Mouse (Mus musculus) macrophage (primary cell): ENCODE data around the gene Fcer2a. TPM values are rescaled to one million over a fixed set of nuclear protein-coding genes. Genes with fewer than 3 reads are reported as not detected.
A peak's percentile ranks its signal among the peaks of the same experiment; 100 is the strongest.

Source experiments
- H3K27ac ChIP-seq: fragments of 350-480 bp; formaldehyde crosslinking; 2 replicates; pipeline ENCODE4 v1.9.0; 2021
- H3K36me3 ChIP-seq: fragments of 350-480 bp; formaldehyde crosslinking; 2 replicates; pipeline ENCODE4 v1.9.0; 2021; ENCODE audit errors: inconsistent target
- H3K4me3 ChIP-seq: fragments of 350-480 bp; formaldehyde crosslinking; 2 replicates; pipeline ENCODE4 v1.9.0; 2021; ENCODE audit errors: inconsistent target
- H3K79me2 ChIP-seq: fragments of 350-480 bp; formaldehyde crosslinking; 2 replicates; pipeline ENCODE4 v1.9.0; 2021; ENCODE audit errors: inconsistent target
- WGBS: methylation state at CpG from one replicate; pipeline ENCODE4 v1.1.7; 2026; ENCODE audit warnings: inconsistent platforms; ENCODE audit not compliant: missing documents; 5-methylcytosine and 5-hydroxymethylcytosine counted together
- polyA plus RNA-seq: library from polyadenylated mRNA; stranded (reverse); fragments of 250-400 nt; gene quantifications from 3 replicates; pipeline ENCODE4 v1.2.4, GENCODE M21; 2018; ENCODE audit warnings: inconsistent platforms

The Fcer2a gene
- polyA plus RNA-seq, 1 experiment from 2014 or later: not detected

DNA sequence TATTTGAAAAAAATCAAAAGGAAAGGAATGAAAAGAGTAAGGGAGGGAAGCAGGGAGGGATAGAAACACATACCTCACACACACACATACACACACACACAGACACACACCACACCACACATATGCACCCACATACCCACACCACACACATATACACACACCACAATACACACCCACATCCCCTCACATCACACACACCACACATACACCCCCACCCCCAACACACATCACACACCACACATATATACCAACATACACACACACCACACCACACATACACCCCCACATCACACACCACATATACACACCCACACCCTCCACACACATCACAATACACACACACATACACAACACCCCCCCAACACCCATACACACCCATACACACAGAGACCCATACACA lies 9.4 kb downstream of the Fcer2a start:
- Histone ChIP-seq H3K79me2 (no peaks in the 10 kb centered on the region), H3K27ac (no peak overlapping the region), H3K4me3 (no peak overlapping the region), H3K36me3 (peaks cover 11% of the 10 kb centered on the region; the same call in 1 of the 2 replicates)

- H3K27ac ChIP-seq: no peak overlapping the region
- WGBS: 86% methylated on average over 6 of the region's 6 CpGs
- peaks cover 2% of the 10 kb centered on the region; the same call in 1 of the 2 replicates for H3K79me2 ChIP-seq
- H3K36me3 ChIP-seq: peaks cover 14% of the 10 kb centered on the region; the same call in 1 of the 2 replicates
- H3K4me3 ChIP-seq: no peak overlapping the region
Observed at GRCm38 (mm10) chr8:3683408-3684176, 10.4 kb downstream of the Fcer2a start.

GRCm38 (mm10) chr8:3682435-3682834 lies 11.5 kb downstream of the Fcer2a start:
- 97% methylated on average over 5 of the region's 5 CpGs for WGBS
- H3K36me3 ChIP-seq: peaks cover 14% of the 10 kb centered on the region; the same call in 1 of the 2 replicates
- H3K79me2 ChIP-seq: peaks cover 14% of the 10 kb centered on the region
- no peak overlapping the region for H3K4me3 ChIP-seq
- H3K27ac ChIP-seq: no peak overlapping the region

- peaks cover 24% of the 10 kb centered on the region for H3K79me2 ChIP-seq
- H3K27ac ChIP-seq: no peak overlapping the region
- H3K36me3 ChIP-seq: peaks cover 14% of the 10 kb centered on the region; the same call in 1 of the 2 replicates
- no peak overlapping the region for H3K4me3 ChIP-seq
- 94% methylated on average over 5 of the region's 5 CpGs for WGBS
Observed at GRCm38 (mm10) chr8:3679656-3680055, 14.3 kb downstream of the Fcer2a start.

- H3K36me3 ChIP-seq: peaks cover 14% of the 10 kb centered on the region; the same call in 1 of the 2 replicates
- H3K27ac ChIP-seq: no peak overlapping the region
- WGBS: 91% methylated on average over 18 of the region's 23 CpGs
- H3K4me3 ChIP-seq: no peak overlapping the region
- peaks cover 24% of the 10 kb centered on the region for H3K79me2 ChIP-seq
Observed at GRCm38 (mm10) chr8:3679236-3679635, 14.7 kb downstream of the Fcer2a start.

DNA sequence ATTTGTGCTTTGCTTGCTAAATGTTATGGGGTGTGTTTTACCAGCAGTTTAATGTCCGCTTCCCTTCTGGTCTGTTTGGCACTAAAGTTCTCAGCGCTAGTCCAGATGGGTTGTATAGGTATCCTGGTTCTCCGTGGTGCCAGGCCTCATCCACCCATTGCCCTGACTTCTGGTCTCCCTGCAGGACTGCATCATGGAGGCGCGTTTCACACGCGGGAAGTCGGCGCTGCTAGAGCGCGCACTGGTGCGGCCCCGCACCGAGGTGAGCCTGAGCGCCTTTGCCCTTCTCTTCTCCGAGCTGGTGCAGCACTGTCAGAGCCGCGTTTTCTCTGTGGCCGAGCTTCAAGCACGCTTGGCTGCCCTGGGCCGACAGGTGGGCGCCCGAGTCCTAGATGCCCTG lies 15.1 kb downstream of the Fcer2a start:
- H3K79me2 ChIP-seq: peaks cover 24% of the 10 kb centered on the region
- 97% methylated on average over 23 of the region's 23 CpGs for WGBS
- H3K36me3 ChIP-seq: peaks cover 14% of the 10 kb centered on the region; the same call in 1 of the 2 replicates
- H3K27ac ChIP-seq: no peak overlapping the region
- no peak overlapping the region for H3K4me3 ChIP-seq

- H3K36me3 ChIP-seq: peaks cover 14% of the 10 kb centered on the region; the same call in 1 of the 2 replicates
- peaks cover 24% of the 10 kb centered on the region for H3K79me2 ChIP-seq
- H3K27ac ChIP-seq: peak overlapping the region; percentile 79
- 2% methylated on average over 15 of the region's 15 CpGs for WGBS
- H3K4me3 ChIP-seq: peak overlapping the region; percentile 99
Observed at GRCm38 (mm10) chr8:3676993-3677579, 16.9 kb downstream of the Fcer2a start.

DNA sequence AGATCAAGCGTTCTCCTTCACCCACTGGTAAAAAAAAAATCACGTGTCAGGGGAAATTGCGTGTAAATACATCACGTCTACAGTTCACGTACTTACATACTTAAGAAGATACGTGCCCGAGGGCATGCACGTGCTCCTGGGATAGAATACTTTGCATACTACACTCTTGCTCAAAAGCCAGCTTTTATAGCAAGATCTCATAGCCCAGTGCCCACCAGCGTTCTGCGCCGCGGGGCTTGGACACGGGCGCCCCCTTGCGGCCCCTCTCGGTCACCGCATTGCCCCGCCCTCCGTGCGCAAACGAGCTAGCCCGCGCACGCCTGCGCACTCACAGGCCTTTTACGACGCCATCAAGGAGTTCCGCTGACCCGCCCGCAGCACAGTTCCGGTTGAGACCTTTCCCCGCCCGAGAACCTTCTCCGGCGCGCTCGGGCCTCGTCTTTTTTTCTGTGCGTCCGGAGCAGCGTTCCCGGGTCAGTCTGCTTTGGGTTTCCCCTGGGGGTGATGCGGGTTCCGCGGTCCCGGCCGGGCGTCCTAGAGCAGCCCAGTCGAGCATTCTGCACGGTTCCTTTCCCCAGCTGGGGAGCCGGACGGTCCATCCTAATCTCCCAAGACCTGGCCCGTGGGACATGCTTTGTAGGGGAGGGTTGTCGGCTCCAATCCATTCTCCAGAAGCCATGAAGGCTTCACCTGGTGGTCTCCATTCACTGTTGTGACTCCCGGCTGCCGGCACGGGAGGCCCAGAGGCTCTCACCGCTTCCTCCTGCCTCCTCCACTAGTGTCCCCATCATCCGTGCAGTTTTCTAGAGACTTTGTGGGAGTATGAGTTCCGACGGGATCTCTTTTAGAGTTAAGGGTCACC lies 17.6 kb downstream of the Fcer2a start, which contains the start of gene Trappc5:
Gene Trappc5, plus strand, starts transcription at position 169 of the 862 bp plus-strand sequence.
- Histone ChIP-seq H3K4me3 (peak within 1 kb of the TSS; percentile 99), H3K36me3 (peaks cover 14% of the 10 kb centered on the region; the same call in 1 of the 2 replicates), H3K27ac (peak within 1 kb of the TSS; percentile 79), H3K79me2 (peaks cover 24% of the 10 kb centered on the region)
- WGBS: under 1% methylated on average over 61 of the region's 61 CpGs

- Histone ChIP-seq H3K79me2 (peaks cover 25% of the 10 kb centered on the region), H3K36me3 (peaks cover 5% of the 10 kb centered on the region; the same call in 1 of the 2 replicates), H3K4me3 (no peak overlapping the region), H3K27ac (no peak overlapping the region)
- WGBS: 92% methylated on average over 3 of the region's 3 CpGs
Observed at GRCm38 (mm10) chr8:3674671-3675070, 19.3 kb downstream of the Fcer2a start.

- peak within 1 kb of the TSS; percentile 24; the same call in 1 of the 2 replicates for H3K27ac ChIP-seq
- 1% methylated on average over 23 of the region's 23 CpGs for WGBS
- peaks cover 11% of the 10 kb centered on the region for H3K79me2 ChIP-seq
- peak within 1 kb of the TSS; percentile 53 for H3K4me3 ChIP-seq
- H3K36me3 ChIP-seq: no peaks in the 10 kb centered on the region
Observed at GRCm38 (mm10) chr8:3671980-3672491, 21.9 kb downstream of the Fcer2a start, which contains the start of gene Fcor. TSS of gene Fcor (minus strand) at chr8:3672362.

DNA sequence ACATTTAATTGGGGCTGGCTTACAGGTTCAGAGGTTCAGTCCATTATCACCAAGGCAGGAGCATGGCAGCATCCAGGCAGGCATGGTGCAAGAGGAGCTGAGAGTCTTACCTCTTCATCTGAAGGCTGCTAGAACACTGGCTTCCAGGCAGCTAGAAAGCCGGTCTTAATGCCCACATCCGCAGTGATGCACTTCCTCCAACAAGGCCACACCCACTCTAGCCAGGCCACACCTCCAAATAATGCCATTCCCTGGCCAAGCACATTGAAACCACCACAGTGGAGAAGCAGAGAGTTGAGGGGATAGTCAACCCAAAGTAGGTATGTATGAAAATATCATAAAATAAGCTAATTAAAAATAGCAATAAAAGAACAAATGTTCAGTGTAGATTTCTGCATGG lies 23.6 kb downstream of the Fcer2a start:
- no peaks in the 10 kb centered on the region for H3K36me3 ChIP-seq
- H3K79me2 ChIP-seq: peaks cover 5% of the 10 kb centered on the region; the same call in 1 of the 2 replicates
- WGBS: 3% methylated on average over 2 of the region's 2 CpGs
- H3K27ac ChIP-seq: no peak overlapping the region
- H3K4me3 ChIP-seq: no peak overlapping the region

DNA sequence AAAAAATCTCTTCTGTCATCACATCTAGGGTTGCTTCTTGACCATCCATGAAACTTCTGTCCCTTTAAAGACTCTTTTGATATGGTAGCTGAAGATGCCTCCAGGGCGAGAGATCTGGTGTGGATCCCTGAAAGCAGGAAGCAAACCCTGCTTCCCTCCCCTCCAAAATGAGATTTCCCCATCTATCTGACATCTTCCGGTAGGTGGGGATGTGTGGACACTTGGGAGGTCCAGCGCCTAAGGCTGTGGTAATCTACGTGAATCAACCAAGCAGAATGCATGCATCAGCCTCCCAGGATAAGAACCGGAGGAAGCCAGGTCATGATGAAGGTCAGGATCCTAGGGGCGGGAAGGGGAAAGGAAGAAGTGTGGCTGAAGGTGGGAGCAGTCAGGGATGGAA lies 28.5 kb downstream of the Fcer2a start, which contains the start of gene Mcemp1:
Gene Mcemp1, plus strand, starts transcription at position 248 of the 400 bp plus-strand sequence.
- WGBS: 49% methylated on average over 6 of the region's 6 CpGs
- peaks cover 5% of the 10 kb centered on the region; the same call in 1 of the 2 replicates for H3K79me2 ChIP-seq
- H3K36me3 ChIP-seq: no peaks in the 10 kb centered on the region
- no peak within 1 kb of the TSS for H3K4me3 ChIP-seq
- H3K27ac ChIP-seq: peak within 1 kb of the TSS; percentile 45

- Histone ChIP-seq H3K36me3 (no peaks in the 10 kb centered on the region), H3K4me3 (no peak overlapping the region), H3K27ac (peak overlapping the region; percentile 45), H3K79me2 (peaks cover under 1% of the 10 kb centered on the region; the same call in 1 of the 2 replicates)
- 5% methylated on average over 5 of the region's 5 CpGs for WGBS
Observed at GRCm38 (mm10) chr8:3664405-3664804, 29.6 kb downstream of the Fcer2a start.

- WGBS: 19% methylated on average over 8 of the region's 8 CpGs
- no peaks in the 10 kb centered on the region for H3K79me2 ChIP-seq
- H3K36me3 ChIP-seq: no peaks in the 10 kb centered on the region
- H3K4me3 ChIP-seq: no peak overlapping the region
- H3K27ac ChIP-seq: peak overlapping the region; percentile 25; the same call in 1 of the 2 replicates
Observed at GRCm38 (mm10) chr8:3660889-3661288, 33.1 kb downstream of the Fcer2a start.
